Mouse (Mus musculus) heart, adult 8-10 months (tissue): ENCODE results near the gene Nqo1. TPM values are rescaled to one million over a fixed set of nuclear protein-coding genes. Genes with fewer than 3 reads are reported as not detected.
A peak's percentile ranks its signal among the peaks of the same experiment; 100 is the strongest.

Source experiments
- DNase-seq: peaks from one replicate; pipeline ENCODE4 v3.0.0; 2022; ENCODE audit warnings: low spot score
- total RNA-seq, 4 experiments: library from RNA; stranded (reverse); gene quantifications; 2 replicates each; pipeline ENCODE4 v1.2.4; 2022

Gene Nqo1
- total RNA-seq, 4 experiments from 2014 or later, result 65.1 to 78.9 (median 73.5) TPM

GRCm38 (mm10) chr8:107405935-107406334 is 2.9 kb upstream of the Nqo1 start:
- no peak for DNase-seq

- DNase-seq, result no peak
These were observed 1.1 kb upstream of the Nqo1 start for GRCm38 (mm10) chr8:107404057-107404456.

GRCm38 (mm10) chr8:107401866-107402265 is 1.1 kb downstream of the Nqo1 start:
- no peak for DNase-seq

- DNase-seq, result no peak
These were observed 3.5 kb downstream of the Nqo1 start for GRCm38 (mm10) chr8:107399495-107399894.

GRCm38 (mm10) chr8:107397665-107398064 is 5.3 kb downstream of the Nqo1 start:
- no peak for DNase-seq

- DNase-seq, result no peak
These were observed 6.8 kb downstream of the Nqo1 start for GRCm38 (mm10) chr8:107396106-107396670.

GRCm38 (mm10) chr8:107395397-107395796 is 7.6 kb downstream of the Nqo1 start:
- DNase-seq, result no peak

GRCm38 (mm10) chr8:107391136-107391516 is 11.9 kb downstream of the Nqo1 start:
- DNase-seq, result no peak

GRCm38 (mm10) chr8:107390476-107391135 is 12.4 kb downstream of the Nqo1 start:
- DNase-seq, result no peak

- DNase-seq, result peak; percentile 62
These were observed 13.4 kb downstream of the Nqo1 start for GRCm38 (mm10) chr8:107389557-107389956.

- DNase-seq, result no peak
These were observed 15.1 kb downstream of the Nqo1 start for GRCm38 (mm10) chr8:107387861-107388260.

- no peak for DNase-seq
These were observed 16.4 kb downstream of the Nqo1 start for GRCm38 (mm10) chr8:107386642-107387041.

GRCm38 (mm10) chr8:107386171-107386570 is 16.8 kb downstream of the Nqo1 start:
- DNase-seq, result peak; percentile 82

- DNase-seq, result no peak
These were observed 17.9 kb downstream of the Nqo1 start for GRCm38 (mm10) chr8:107385063-107385462.

- no peak for DNase-seq
These were observed 18.4 kb downstream of the Nqo1 start for GRCm38 (mm10) chr8:107384651-107385050.

- DNase-seq, result no peak
These were observed 20.1 kb downstream of the Nqo1 start for GRCm38 (mm10) chr8:107382898-107383297.

GRCm38 (mm10) chr8:107381666-107382065 is 21.3 kb downstream of the Nqo1 start:
- DNase-seq, result no peak

- DNase-seq, result no peak
These were observed 22.3 kb downstream of the Nqo1 start for GRCm38 (mm10) chr8:107380734-107381133.

- no peak for DNase-seq
These were observed 25.7 kb downstream of the Nqo1 start for GRCm38 (mm10) chr8:107377346-107377745.

- DNase-seq, result no peak
These were observed 32.7 kb downstream of the Nqo1 start for GRCm38 (mm10) chr8:107370311-107370710.
